Mouse (Mus musculus) T-helper 17 cell (primary cell): Measurements from ENCODE around the gene Gm8237.
"Not testable (repeated sequence)": the region's sequence is repeated elsewhere in the genome, so short reads cannot be mapped to it uniquely, and the experiment has no call there.

ENCODE experiments used
- in situ Hi-C, 2 experiments: fragments of 300-600 bp; cut with MboI, MseI; formaldehyde crosslinking; loops; 1 replicate in 1 of 2; 2 replicates in 1 of 2; pipeline ENCODE4 v1.15.1; 2025; ENCODE audit warnings: high pct_unique_total_duplicates in 2 of 2

Gene Gm8237

DNA sequence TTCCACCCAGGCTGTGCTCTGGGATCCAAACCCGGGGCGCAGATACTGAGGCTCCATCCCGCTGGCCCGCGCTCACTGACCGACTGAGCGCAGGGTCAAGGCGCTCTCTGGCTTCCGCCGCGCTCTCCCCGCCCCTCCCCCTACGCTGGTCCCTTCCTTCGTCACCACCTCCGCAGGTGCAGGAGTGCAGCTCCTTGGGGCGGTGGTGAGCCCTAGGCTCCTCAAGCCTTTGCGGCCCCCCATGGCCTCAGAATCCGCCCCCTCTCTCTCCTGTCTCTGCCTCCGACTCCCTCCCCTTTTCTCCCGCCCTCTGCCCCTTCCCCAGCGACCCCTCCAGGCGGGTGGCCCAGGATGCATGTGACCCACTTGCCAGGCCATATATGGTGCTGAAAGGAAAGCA lies at the start of gene Gm8237:
Gm8237 (minus strand) TSS at position 142 of the 400 bp plus-strand sequence.
- in situ Hi-C loops: not testable (repeated sequence)

DNA sequence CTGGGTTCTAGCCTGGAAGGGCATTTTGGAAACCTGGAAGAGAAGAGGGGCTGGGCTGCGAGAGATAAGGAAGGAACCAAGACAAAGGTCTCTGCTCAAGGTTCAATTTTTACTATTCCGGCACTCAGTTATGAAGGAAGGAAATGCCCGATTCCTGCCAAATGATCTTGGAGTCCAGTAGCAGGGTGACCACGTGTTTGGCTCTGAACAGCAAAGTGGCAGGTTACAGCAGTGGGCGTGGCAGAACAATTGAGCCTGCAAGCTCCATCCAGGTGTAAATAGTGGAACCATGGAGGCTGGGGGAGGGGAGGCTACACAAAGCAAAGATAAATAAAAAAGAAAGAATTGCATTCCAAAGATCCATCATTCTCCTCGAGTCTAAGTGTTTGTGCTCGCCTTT lies 43.1 kb upstream of the Gm8237 start:
- in situ Hi-C loops: loop anchor here in 1 of 2 experiments (10.0 to 25.0 kb wide), 2 partner anchors 552 to 1339 kb away; partner anchors contain the start of gene Gm3727

GRCm38 (mm10) chr14:5918330-5918942 lies 38.3 kb upstream of the Gm8237 start:
- in situ Hi-C loops: loop anchor here (10.0 to 25.0 kb wide), 2 partner anchors 1344 to 1634 kb away; partner anchors contain the start of gene Gm3727 (in 1 of the 2)

- in situ Hi-C loops: loop anchor here (10.0 to 25.0 kb wide), 2 partner anchors 1349 to 1629 kb away; partner anchors contain the start of gene Gm3727 (in 1 of the 2)
These were observed 33.5 kb upstream of the Gm8237 start for GRCm38 (mm10) chr14:5913701-5914100.

GRCm38 (mm10) chr14:5879791-5880190 lies 391 bp downstream of the Gm8237 start:
- in situ Hi-C loops: loop anchor here (5.0 to 10.0 kb wide), 2 partner anchors 83 to 1685 kb away; partner anchors contain the start of genes Gm3558 (in 2 of the 2) and Gm3248 (in 1 of the 2)

GRCm38 (mm10) chr14:5879136-5879535 lies 1.0 kb downstream of the Gm8237 start:
- in situ Hi-C loops: loop anchor here (5.0 to 10.0 kb wide), 2 partner anchors 83 to 1686 kb away; partner anchors contain the start of genes Gm3558 (in 2 of the 2) and Gm3248 (in 1 of the 2)

GRCm38 (mm10) chr14:5855911-5856310 lies 24.3 kb downstream of the Gm8237 start:
- in situ Hi-C loops: loop anchor here (25.0 kb wide), 2 partner anchors 369 to 1194 kb away; partner anchors contain the start of genes Gm3187 (in 1 of the 2), Gm3239 (in 1 of the 2) and Gm8246 (in 1 of the 2)

DNA sequence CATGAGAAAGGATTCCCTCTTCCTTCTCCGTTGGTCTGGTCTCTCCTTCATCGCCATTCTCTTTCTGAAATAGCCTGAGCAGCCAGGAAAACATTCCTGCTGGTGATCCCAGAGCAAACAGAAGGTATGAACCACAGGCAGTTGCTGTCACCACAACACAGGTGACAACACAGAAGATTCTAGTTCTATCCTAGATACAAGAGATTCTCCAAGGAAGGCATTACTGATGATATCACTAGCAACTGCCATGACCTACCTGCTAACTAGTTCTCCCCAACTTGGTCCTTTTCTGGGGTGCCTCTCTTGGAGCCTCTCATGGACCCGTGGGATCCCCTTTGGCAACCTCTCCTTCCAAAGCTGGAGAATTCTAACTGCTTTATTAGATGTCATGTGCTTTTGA lies 50.0 kb downstream of the Gm8237 start, which contains the start of gene Gm3424:
Gm3424 (minus strand) TSS at position 101 of the 400 bp plus-strand sequence.
- in situ Hi-C loops: loop anchor here in 1 of 2 experiments (25.0 kb wide), 1 partner anchor 593 kb away; no protein-coding TSS in a partner anchor

DNA sequence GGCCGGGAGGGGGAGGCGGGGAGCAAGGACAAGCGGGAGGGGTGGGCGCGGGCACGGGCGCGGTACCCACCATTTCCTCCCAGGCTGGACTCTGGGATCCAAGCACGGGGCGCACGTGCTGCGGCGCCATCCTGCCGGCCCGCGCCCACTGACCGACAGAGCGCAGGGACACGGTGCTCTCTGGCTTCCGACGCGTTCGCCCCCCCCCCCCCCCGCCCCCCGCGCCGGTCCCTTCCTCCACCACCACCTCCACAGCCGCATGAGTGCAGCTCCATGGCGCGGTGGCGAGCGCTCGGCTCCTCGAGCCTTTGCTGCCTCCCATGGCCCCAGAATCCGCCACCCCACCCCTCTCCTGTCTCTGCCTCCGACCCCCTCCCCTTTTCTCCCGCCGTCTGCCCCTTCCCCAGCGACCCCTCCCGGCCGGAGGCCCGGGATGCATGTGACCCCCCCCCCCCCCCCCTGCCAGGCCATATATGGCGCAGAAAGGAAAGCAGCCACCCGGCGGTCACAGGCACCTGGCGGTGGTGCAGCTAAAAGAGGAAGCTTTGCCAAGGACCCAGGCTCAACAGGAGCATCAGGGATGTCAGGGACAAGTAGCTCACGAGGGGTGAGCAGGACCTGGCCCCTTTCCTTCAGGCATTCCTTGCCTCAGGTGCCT lies 67.4 kb downstream of the Gm8237 start:
- in situ Hi-C loops: not testable (repeated sequence)
